Mouse (Mus musculus) CH12.LX (cell line): ENCODE measurements at regions not wholly inside any gene's neighbourhood (a gene's known extent, or its start where the extent isn't known, plus 50 kb on each side); places are given as distances from the start of the nearest gene placed in this dataset.

Experiments
- CTCF ChIP-seq, 2 experiments: IDR thresholded peaks in 1 of 2; conservative IDR thresholded peaks in 1 of 2; 2 replicates each; pipeline ENCODE4 v1.5.1; 2011 to 2012; ENCODE audit warnings: low read depth in 2 of 2, low read length in 2 of 2, improper control_type of control experiment in 1 of 2, inconsistent platforms in 1 of 2, mild to moderate bottlenecking in 1 of 2, moderate library complexity in 1 of 2
- MAZ ChIP-seq: IDR thresholded peaks from 2 replicates; pipeline ENCODE4 v1.6.1; 2012; ENCODE audit warnings: low read depth, mild to moderate bottlenecking, inconsistent platforms, low read length, improper control_type of control experiment, moderate library complexity

GRCm38 (mm10) chr17:50442905-50443304 is 66.3 kb upstream of the Plcl2 start:
- TF ChIP-seq CTCF (conservative IDR thresholded peaks at IDR 0.05 in 1 of 2, IDR thresholded peaks at IDR 0.05 in 1 of 2; ENCODE audit: low read depth in 2 of 2, low read length in 2 of 2) (no peak), MAZ (no peak)
